Mouse (Mus musculus): ENCODE results near the gene Maea. TPM values are rescaled to one million over a fixed set of nuclear protein-coding genes. Genes with fewer than 3 reads are reported as not detected.

Gene Maea
- 48.0 and 48.5 TPM in 2 replicates for polyA plus RNA-seq (2015; fragmentation: Nextera tagmentation; extraction: Ambion mirVana)

- peak; percentile 100 for ATAC-seq (ENCODE audit: insufficient read depth)
- Histone ChIP-seq H3K4me3 (replicated peaks) (peak within 1 kb of the TSS; percentile 97), H3K4me1 (replicated peaks) (peaks cover 31% of the 10 kb centered on the region), H3K27ac (replicated peaks) (peak within 1 kb of the TSS; percentile 83), H3K9me3 (replicated peaks) (no peaks in the 10 kb centered on the region), H3K27me3 (no peaks in the 10 kb centered on the region), H3K4me2 (peak within 1 kb of the TSS; percentile 90), H3K9ac (peak within 1 kb of the TSS; percentile 93), H3K36me3 (replicated peaks) (peaks cover 9% of the 10 kb centered on the region; the same call in 1 of the 2 replicates)
- WGBS (ENCODE audit: insufficient replicate concordance): under 1% methylated on average over 71 of the region's 71 CpGs
These were observed at the start of gene Maea for GRCm38 (mm10) chr5:33335273-33335976. TSS of gene Maea (plus strand) at chr5:33335509.

DNA sequence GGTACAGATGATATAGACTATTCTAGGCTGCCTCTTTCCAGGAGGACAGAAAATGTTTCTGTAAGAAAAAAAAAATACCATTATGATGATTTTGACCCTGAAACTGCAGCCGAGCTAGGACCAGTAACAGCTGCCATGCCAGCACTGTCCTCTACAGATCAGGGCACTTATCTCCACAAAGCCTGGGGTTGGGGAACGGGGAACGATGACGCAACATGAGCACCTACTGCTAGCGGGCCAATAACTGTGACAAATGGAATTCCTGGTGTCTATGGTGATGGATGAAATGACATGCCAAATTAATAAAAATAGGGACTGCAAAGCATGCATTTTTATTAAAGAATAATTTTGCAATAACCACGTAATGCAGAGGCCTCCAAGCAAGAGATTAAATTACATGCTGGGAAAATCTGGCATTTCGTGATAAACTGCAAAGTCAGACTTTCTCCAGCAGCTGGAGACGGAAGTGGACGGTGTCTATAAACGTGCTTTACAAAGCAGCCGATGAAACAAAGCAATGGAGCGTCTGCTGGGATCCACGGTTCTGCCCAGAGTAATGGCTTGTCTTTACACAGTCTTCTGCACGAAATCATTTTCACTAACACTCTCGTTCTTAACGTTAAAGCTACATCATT lies 41.4 kb upstream of the Maea start:
- no peak for ATAC-seq (ENCODE audit: insufficient read depth)
- peaks cover 20% of the 10 kb centered on the region; the same call in 1 of the 2 replicates for H3K27me3 ChIP-seq
- H3K4me2 ChIP-seq: no peak overlapping the region
- no peak overlapping the region for H3K9ac ChIP-seq
- 55% methylated on average over 16 of the region's 16 CpGs for WGBS (ENCODE audit: insufficient replicate concordance)
- no peaks in the 10 kb centered on the region for H3K9me3 ChIP-seq (replicated peaks)
- H3K4me3 ChIP-seq (replicated peaks): no peak overlapping the region
- H3K27ac ChIP-seq (replicated peaks): no peak overlapping the region
- H3K36me3 ChIP-seq (replicated peaks): no peaks in the 10 kb centered on the region
- H3K4me1 ChIP-seq (replicated peaks): no peaks in the 10 kb centered on the region

DNA sequence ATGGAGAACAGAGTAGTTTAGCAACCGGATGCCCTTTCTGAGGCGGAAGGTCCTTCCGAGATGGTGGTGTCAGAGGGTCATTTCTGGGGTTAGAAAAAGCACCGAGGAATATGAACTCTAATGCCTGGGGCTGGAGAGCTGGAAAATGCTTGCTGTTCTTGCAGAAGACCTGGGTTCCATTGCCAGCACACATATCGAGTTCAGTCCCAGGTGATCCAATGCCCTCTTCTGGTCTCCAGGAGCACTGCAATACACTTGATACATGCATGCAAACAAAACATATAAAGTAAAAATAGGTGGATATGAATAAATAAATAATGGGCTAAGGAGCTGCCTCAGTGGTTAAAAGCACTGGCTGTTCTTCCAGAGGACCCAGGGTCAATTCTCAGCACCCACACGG lies 38.1 kb upstream of the Maea start:
- H3K4me2 ChIP-seq: no peak overlapping the region
- no peak overlapping the region for H3K9ac ChIP-seq
- ATAC-seq (ENCODE audit: insufficient read depth): no peak
- H3K4me3 ChIP-seq (replicated peaks): no peak overlapping the region
- no peak overlapping the region for H3K27ac ChIP-seq (replicated peaks)
- H3K36me3 ChIP-seq (replicated peaks): no peaks in the 10 kb centered on the region
- 56% methylated on average over 6 of the region's 6 CpGs for WGBS (ENCODE audit: insufficient replicate concordance)
- H3K4me1 ChIP-seq (replicated peaks): no peaks in the 10 kb centered on the region
- no peaks in the 10 kb centered on the region for H3K9me3 ChIP-seq (replicated peaks)
- peaks cover 25% of the 10 kb centered on the region for H3K27me3 ChIP-seq

- Histone ChIP-seq H3K27me3 (peaks cover 4% of the 10 kb centered on the region; the same call in 1 of the 2 replicates), H3K9ac (no peak overlapping the region), H3K9me3 (replicated peaks) (no peaks in the 10 kb centered on the region), H3K4me1 (replicated peaks) (no peaks in the 10 kb centered on the region), H3K4me3 (replicated peaks) (no peak overlapping the region), H3K4me2 (no peak overlapping the region), H3K36me3 (replicated peaks) (no peaks in the 10 kb centered on the region), H3K27ac (replicated peaks) (no peak overlapping the region)
- ATAC-seq (ENCODE audit: insufficient read depth): no peak
- 61% methylated on average over 2 of the region's 2 CpGs for WGBS (ENCODE audit: insufficient replicate concordance)
These were observed 33.5 kb upstream of the Maea start for GRCm38 (mm10) chr5:33301801-33302200.

DNA sequence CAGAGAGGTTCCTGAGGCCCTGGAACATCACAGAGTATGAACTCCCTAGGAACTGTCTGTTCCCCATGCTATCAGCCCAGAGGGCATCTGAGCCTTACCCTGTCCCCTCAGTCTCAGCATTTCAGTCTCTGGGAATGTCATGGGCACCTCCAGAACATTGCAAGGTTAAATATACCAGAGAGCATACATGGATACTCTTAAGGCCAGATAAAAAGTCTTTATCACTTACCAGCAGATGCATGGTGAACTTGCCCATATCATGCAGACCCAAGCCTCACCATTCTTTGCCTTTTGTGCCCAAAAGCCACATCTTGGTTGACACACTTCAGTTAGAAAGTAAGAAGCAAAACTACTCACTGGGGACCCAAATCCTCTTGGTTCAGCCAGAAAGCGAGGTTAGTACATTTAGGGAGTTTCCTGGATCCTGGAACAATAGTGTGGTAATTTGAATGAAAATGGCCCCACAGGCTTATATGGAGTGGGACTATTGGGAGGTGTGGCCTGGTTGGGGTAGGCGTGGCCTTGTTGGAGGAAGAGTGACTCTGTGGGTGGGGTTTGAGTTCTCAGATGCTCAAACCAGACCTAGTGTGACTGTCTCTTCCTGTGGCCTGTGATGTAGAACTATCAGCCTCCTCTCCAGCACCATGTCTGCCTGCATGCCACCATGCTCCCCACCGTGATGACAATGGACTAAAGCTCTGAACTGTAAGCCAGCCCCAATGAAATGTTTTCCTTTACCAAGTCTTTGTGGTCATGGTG lies 24.4 kb upstream of the Maea start:
- H3K4me2 ChIP-seq: no peak overlapping the region
- ATAC-seq (ENCODE audit: insufficient read depth): peak; percentile 61
- H3K4me1 ChIP-seq (replicated peaks): peaks cover 10% of the 10 kb centered on the region
- H3K36me3 ChIP-seq (replicated peaks): no peaks in the 10 kb centered on the region
- no peak overlapping the region for H3K4me3 ChIP-seq (replicated peaks)
- H3K27me3 ChIP-seq: no peaks in the 10 kb centered on the region
- no peak overlapping the region; the same call in 1 of the 2 replicates for H3K27ac ChIP-seq (replicated peaks)
- no peak overlapping the region for H3K9ac ChIP-seq
- H3K9me3 ChIP-seq (replicated peaks): no peaks in the 10 kb centered on the region
- 58% methylated on average over 3 of the region's 3 CpGs for WGBS (ENCODE audit: insufficient replicate concordance)

DNA sequence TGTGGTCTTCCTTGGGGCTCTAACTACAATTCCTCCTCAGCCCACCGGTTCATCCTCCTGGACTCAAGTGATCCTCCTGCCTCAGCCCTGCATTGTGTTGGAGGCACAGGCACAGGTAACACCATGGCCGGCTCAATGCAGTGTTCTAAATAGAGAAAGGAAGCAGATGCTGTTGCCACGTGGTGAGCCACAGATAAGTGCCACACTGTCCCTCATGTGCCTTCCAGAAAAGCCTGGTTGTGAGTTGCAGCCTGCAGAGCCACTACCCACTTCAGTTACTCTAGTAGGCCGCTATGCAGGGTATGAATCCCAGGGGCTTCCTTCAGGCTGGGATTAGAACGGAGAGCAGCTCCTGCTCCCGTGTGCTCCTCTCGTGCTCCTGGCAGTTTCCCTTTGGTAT lies 23.1 kb upstream of the Maea start:
- Histone ChIP-seq H3K4me2 (no peak overlapping the region), H3K27me3 (no peaks in the 10 kb centered on the region), H3K4me1 (replicated peaks) (peaks cover 10% of the 10 kb centered on the region), H3K36me3 (replicated peaks) (no peaks in the 10 kb centered on the region), H3K27ac (replicated peaks) (no peak overlapping the region), H3K4me3 (replicated peaks) (no peak overlapping the region), H3K9ac (no peak overlapping the region), H3K9me3 (replicated peaks) (no peaks in the 10 kb centered on the region)
- WGBS (ENCODE audit: insufficient replicate concordance): 60% methylated on average over 7 of the region's 7 CpGs
- ATAC-seq (ENCODE audit: insufficient read depth): no peak

GRCm38 (mm10) chr5:33324491-33324890 lies 10.8 kb upstream of the Maea start:
- H3K36me3 ChIP-seq (replicated peaks): no peaks in the 10 kb centered on the region
- H3K4me1 ChIP-seq (replicated peaks): no peaks in the 10 kb centered on the region
- no peak for ATAC-seq (ENCODE audit: insufficient read depth)
- no peak overlapping the region for H3K27ac ChIP-seq (replicated peaks)
- no peak overlapping the region for H3K9ac ChIP-seq
- H3K4me2 ChIP-seq: no peak overlapping the region
- peaks cover 3% of the 10 kb centered on the region; the same call in 1 of the 2 replicates for H3K27me3 ChIP-seq
- WGBS (ENCODE audit: insufficient replicate concordance): 59% methylated on average over 2 of the region's 2 CpGs
- no peaks in the 10 kb centered on the region for H3K9me3 ChIP-seq (replicated peaks)
- H3K4me3 ChIP-seq (replicated peaks): no peak overlapping the region

DNA sequence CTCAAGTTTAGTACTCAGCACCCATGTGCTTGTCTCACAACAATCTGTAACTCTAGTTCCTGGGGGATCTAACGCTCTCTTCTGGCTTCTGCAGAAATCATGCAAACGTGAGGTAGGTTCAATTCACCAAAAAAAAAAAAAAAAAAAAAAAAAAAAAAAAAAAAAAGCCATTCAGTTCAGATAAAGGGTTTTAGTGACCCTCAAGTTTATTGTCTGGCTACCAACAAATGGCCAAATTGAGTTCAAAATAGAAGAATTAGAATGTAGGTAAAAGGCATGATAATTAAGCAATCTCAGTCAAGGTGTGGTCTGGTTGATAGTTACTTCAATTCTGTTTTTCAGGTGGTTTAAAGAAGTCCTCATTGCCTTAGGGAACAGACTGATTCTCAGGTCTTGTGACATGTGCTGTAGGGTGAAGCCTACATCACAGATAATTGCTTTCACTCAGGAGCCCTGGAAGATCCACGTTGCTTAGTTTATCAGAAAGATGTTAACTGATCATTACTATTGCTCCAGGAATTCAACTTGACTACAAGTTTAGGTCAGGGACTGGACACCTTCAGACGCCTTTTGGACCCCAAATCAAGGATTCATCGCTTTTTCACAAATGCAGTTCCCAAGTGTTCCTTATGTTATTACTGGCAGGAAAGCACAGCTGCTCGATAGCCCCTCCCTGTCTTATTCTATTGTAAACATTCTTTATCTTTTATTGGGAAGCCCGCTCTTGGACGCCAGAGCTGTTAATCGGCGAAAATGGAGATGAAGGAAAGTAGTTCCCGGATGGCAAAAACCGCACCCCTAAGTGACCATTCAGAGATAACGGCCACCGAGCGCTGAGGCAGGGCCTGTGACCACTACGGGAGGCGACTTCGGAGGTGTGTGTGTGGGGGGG lies 682 bp upstream of the Maea start:
- Histone ChIP-seq H3K4me3 (replicated peaks) (peak overlapping the region; percentile 97), H3K9me3 (replicated peaks) (no peaks in the 10 kb centered on the region), H3K27me3 (no peaks in the 10 kb centered on the region), H3K4me2 (peak overlapping the region; percentile 90), H3K4me1 (replicated peaks) (peaks cover 31% of the 10 kb centered on the region), H3K9ac (peak overlapping the region; percentile 71), H3K36me3 (replicated peaks) (peaks cover 8% of the 10 kb centered on the region; the same call in 1 of the 2 replicates), H3K27ac (replicated peaks) (peak overlapping the region; percentile 83)
- WGBS (ENCODE audit: insufficient replicate concordance): 21% methylated on average over 18 of the region's 18 CpGs
- no peak for ATAC-seq (ENCODE audit: insufficient read depth)

- peak; percentile 39 for ATAC-seq (ENCODE audit: insufficient read depth)
- 0% methylated on average over 31 of the region's 31 CpGs for WGBS (ENCODE audit: insufficient replicate concordance)
- Histone ChIP-seq H3K4me1 (replicated peaks) (peaks cover 36% of the 10 kb centered on the region), H3K36me3 (replicated peaks) (peaks cover 9% of the 10 kb centered on the region; the same call in 1 of the 2 replicates), H3K4me3 (replicated peaks) (peak overlapping the region; percentile 97), H3K27ac (replicated peaks) (peak overlapping the region; percentile 79), H3K4me2 (peak overlapping the region; percentile 90), H3K27me3 (no peaks in the 10 kb centered on the region), H3K9ac (peak overlapping the region; percentile 93), H3K9me3 (replicated peaks) (no peaks in the 10 kb centered on the region)
These were observed 660 bp downstream of the Maea start for GRCm38 (mm10) chr5:33335977-33336360.

- peak overlapping the region; percentile 90 for H3K4me2 ChIP-seq
- no peak overlapping the region; the same call in 1 of the 2 replicates for H3K9ac ChIP-seq
- H3K4me1 ChIP-seq (replicated peaks): peaks cover 46% of the 10 kb centered on the region
- H3K27me3 ChIP-seq: no peaks in the 10 kb centered on the region
- H3K36me3 ChIP-seq (replicated peaks): peaks cover 9% of the 10 kb centered on the region; the same call in 1 of the 2 replicates
- H3K27ac ChIP-seq (replicated peaks): no peak overlapping the region
- ATAC-seq (ENCODE audit: insufficient read depth): no peak
- 63% methylated on average over 8 of the region's 8 CpGs for WGBS (ENCODE audit: insufficient replicate concordance)
- H3K9me3 ChIP-seq (replicated peaks): no peaks in the 10 kb centered on the region
- H3K4me3 ChIP-seq (replicated peaks): peak overlapping the region; percentile 97; the same call in 1 of the 2 replicates
These were observed 1.9 kb downstream of the Maea start for GRCm38 (mm10) chr5:33337206-33337605.

Measured in liver, embryonic 15.5 days (tissue).